In genomic region chr11:114654552-114654951, GRCm38 (mm10) we compare ENCODE assay signal across 15 mouse cellular contexts. TPM values are rescaled to one million over a fixed set of nuclear protein-coding genes. Genes with fewer than 3 reads are reported as not detected.
DNase-seq lines count a peak whose midpoint lies in the region; ATAC-seq and TF ChIP-seq lines count a peak whose summit lies in the region.
"Had no signal": no experiment of that assay in that cellular context is flagged by ENCODE, and none has a peak within 500 bp of the region (broad histone marks: within the 10 kb centered on the region; RNA-seq: fewer than 3 reads in every experiment).

No protein-coding gene starts in this region.

- no peaks in the 10 kb centered on the region; the same call in 1 of the 2 replicates for H3K27me3 ChIP-seq in heart, adult 2 months (ENCODE audit: control insufficient read depth, insufficient read depth, low read length)
- no peaks in the 10 kb centered on the region; the same call in 1 of the 2 replicates for H3K27me3 ChIP-seq in stomach, postnatal 0 days (ENCODE audit: control insufficient read depth, insufficient read depth, low read length)

- 36% methylated on average over 5 of the region's 5 CpGs for WGBS in heart, adult 2 months
- 47% methylated on average over 5 of the region's 5 CpGs for WGBS in stomach, postnatal 0 days

- TF ChIP-seq CTCF in heart, adult 2 months (IDR thresholded peaks at IDR 0.05) = peak; percentile 36
- TF ChIP-seq CTCF in stomach, postnatal 0 days (IDR thresholded peaks at IDR 0.05; ENCODE audit: low read depth) = peak; percentile 59

- no peak for DNase-seq in heart, adult 2 months
- no peak for DNase-seq in heart, adult 11 months
- DNase-seq in urinary bladder, adult 18-20 months (ENCODE audit: low spot score in 2 of 2) = peak; percentile 38 to 48
- no peak for DNase-seq in urinary bladder, postnatal 25 days (ENCODE audit: low spot score)
- DNase-seq in gastrocnemius, adult 8-10 months (ENCODE audit: low spot score in 2 of 2) = peak; percentile 55 to 68
- no peak for DNase-seq in stomach, postnatal 0 days (ENCODE audit: low spot score)
- DNase-seq in embryo, embryonic 11 days = no peak
- no peak for DNase-seq in heart, postnatal 25 days (ENCODE audit: low spot score)
- DNase-seq: cerebellum, postnatal 10 days; thymus, adult 18-20 months had no signal

- no peak for ATAC-seq in stomach, postnatal 0 days (ENCODE audit: low FRiP score, low TSS enrichment)
- ATAC-seq: forebrain, embryonic 14.5 days had no signal

- no peak overlapping the region for H3K27ac ChIP-seq in heart, adult 2 months
- no peak overlapping the region for H3K27ac ChIP-seq in stomach, postnatal 0 days (replicated peaks)
- H3K27ac ChIP-seq: embryonic facial prominence, embryonic 15.5 days; limb, embryonic 13.5 days had no signal

- no peaks in the 10 kb centered on the region for H3K79me2 ChIP-seq in heart, adult 2 months (replicated peaks; ENCODE audit: control insufficient read depth, insufficient read depth, low read length)

- H3K9ac ChIP-seq in heart, adult 2 months (ENCODE audit: low read depth, low read length) = no peak overlapping the region
- H3K9ac ChIP-seq in stomach, postnatal 0 days (ENCODE audit: low read length) = no peak overlapping the region
- H3K9ac ChIP-seq: embryonic facial prominence, embryonic 15.5 days; limb, embryonic 13.5 days had no signal

- H3K4me3 ChIP-seq in heart, adult 2 months = no peak overlapping the region
- no peak overlapping the region for H3K4me3 ChIP-seq in stomach, postnatal 0 days (ENCODE audit: low read depth, low read length)
- H3K4me3 ChIP-seq: embryonic facial prominence, embryonic 15.5 days; limb, embryonic 13.5 days; myocyte had no signal

- TF ChIP-seq EP300 in heart, adult 2 months (IDR thresholded peaks at IDR 0.05; ENCODE audit: insufficient read depth, low read depth, low read length) = no peak
- TF ChIP-seq EP300 in stomach, postnatal 0 days (optimal IDR thresholded peaks at IDR 0.05) = no peak

- TF ChIP-seq POLR2A in heart, adult 2 months (IDR thresholded peaks at IDR 0.05; ENCODE audit: insufficient read depth, low read depth, low read length) = no peak

- no peak overlapping the region for H3K4me2 ChIP-seq in stomach, postnatal 0 days (replicated peaks; ENCODE audit: low read depth)
- H3K4me2 ChIP-seq: embryonic facial prominence, embryonic 15.5 days; heart, embryonic 11.5 days; limb, embryonic 13.5 days had no signal

- intact Hi-C loops in heart, adult 2 months (cut with DNase I) = no loop called here
- intact Hi-C loops in heart, postnatal 25 days (cut with DNase I) = no loop called here

- no peaks in the 10 kb centered on the region for H3K4me1 ChIP-seq in heart, adult 2 months (ENCODE audit: control insufficient read depth, insufficient read depth, low read length)
- H3K4me1 ChIP-seq in stomach, postnatal 0 days (replicated peaks; ENCODE audit: control insufficient read depth, insufficient read depth) = no peaks in the 10 kb centered on the region
- H3K4me1 ChIP-seq: embryonic facial prominence, embryonic 15.5 days; limb, embryonic 13.5 days had no signal

- H3K36me3 ChIP-seq in heart, adult 2 months (ENCODE audit: control insufficient read depth, insufficient read depth, low read length) = no peaks in the 10 kb centered on the region
- H3K36me3 ChIP-seq in stomach, postnatal 0 days (ENCODE audit: control insufficient read depth, insufficient read depth, low read length) = no peaks in the 10 kb centered on the region
- H3K36me3 ChIP-seq: embryonic facial prominence, embryonic 15.5 days; limb, embryonic 13.5 days had no signal

- H3K9me3 ChIP-seq in stomach, postnatal 0 days (ENCODE audit: control insufficient read depth, low read length) = no peaks in the 10 kb centered on the region
- H3K9me3 ChIP-seq: embryonic facial prominence, embryonic 15.5 days; limb, embryonic 13.5 days had no signal

RNA-seq across cellular contexts. Expression of gene Rpl38, which starts 13.8 kb away (rescaled TPM):
- 100 to 1,000 TPM; 587 to 660 TPM for total RNA-seq in heart, adult 2 months (2021)
- polyA plus RNA-seq in heart, adult 2 months (2012; rRNA removed) = 335 and 344 TPM in 2 replicates
- total RNA-seq in gastrocnemius, adult 8-10 months (2022) = 100 to 1,000 TPM; 528 to 780 (median 621) TPM
- polyA plus RNA-seq in stomach, postnatal 0 days (2015; fragmentation: Nextera tagmentation; extraction: Ambion mirVana) = 1,058 and 1,265 TPM in 2 replicates
- total RNA-seq in heart, postnatal 25 days (2021) = 100 to 1,000 TPM; 532 to 566 TPM

RNA-seq across cellular contexts. Expression of gene Ttyh2, which starts 20.7 kb away (rescaled TPM):
- 1 to 10 TPM; 4.3 to 4.9 TPM for total RNA-seq in heart, adult 2 months (2021)
- 6.3 and 7.5 TPM in 2 replicates for polyA plus RNA-seq in heart, adult 2 months (2012; rRNA removed)
- 10 to 100 TPM; 17.6 to 20.2 (median 19.4) TPM for total RNA-seq in gastrocnemius, adult 8-10 months (2022)
- polyA plus RNA-seq in stomach, postnatal 0 days (2015; fragmentation: Nextera tagmentation; extraction: Ambion mirVana) = 12.5 and 14.7 TPM in 2 replicates
- 1 to 10 TPM; 5.3 to 5.8 TPM for total RNA-seq in heart, postnatal 25 days (2021)

Comparison
In these comparisons a context has a peak if more than half of its experiments do, and no peak if none do; other contexts are left out.
1. DNase-seq: peak in urinary bladder, adult 18-20 months (2 of 2) and gastrocnemius, adult 8-10 months (2 of 2); none in heart, adult 2 months (0 of 2), heart, adult 11 months (single experiment), urinary bladder, postnatal 25 days (single experiment), stomach, postnatal 0 days (single experiment), embryo, embryonic 11 days (single experiment) and heart, postnatal 25 days (single experiment).